Mouse (Mus musculus): ENCODE measurements at regions not wholly inside any gene's neighbourhood (a gene's known extent, or its start where the extent isn't known, plus 50 kb on each side); places are given as distances from the start of the nearest gene placed in this dataset.
"Not testable (repeated sequence)": the region's sequence is repeated elsewhere in the genome, so short reads cannot be mapped to it uniquely, and the experiment has no call there.

DNA sequence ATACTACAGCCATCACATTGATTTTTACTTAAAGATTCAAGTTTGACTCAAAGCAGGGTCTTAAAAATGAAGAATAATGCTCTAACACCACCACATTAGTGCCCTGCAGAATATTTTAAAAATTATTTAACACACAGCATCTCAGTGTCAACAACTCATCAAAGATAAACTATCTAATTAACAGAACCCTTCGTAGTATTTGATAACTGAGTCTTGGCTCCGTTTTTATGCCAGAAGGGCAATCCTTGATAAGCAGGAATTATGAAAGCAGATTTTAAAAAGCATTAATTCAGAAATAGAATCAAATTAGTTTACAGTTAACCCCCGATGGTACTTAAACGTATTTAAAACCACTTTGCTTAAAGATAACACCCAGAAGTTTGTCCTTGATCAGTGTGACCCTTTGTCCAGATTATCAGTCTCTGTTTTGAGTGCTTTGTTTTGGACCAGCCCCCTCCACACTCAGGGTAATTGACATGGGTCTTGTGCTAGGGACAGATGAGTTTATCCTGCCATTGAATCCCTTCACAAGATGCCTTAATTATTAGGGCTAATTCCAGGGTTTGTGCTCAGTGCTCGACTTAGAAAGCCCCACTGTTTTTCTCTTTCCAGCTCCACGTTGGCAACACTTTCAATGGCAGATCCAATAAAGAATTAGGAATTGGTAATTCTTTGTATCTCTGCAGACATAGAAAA, 69.4 kb upstream of the Dph6 start:
- no peak for DNase-seq

DNA sequence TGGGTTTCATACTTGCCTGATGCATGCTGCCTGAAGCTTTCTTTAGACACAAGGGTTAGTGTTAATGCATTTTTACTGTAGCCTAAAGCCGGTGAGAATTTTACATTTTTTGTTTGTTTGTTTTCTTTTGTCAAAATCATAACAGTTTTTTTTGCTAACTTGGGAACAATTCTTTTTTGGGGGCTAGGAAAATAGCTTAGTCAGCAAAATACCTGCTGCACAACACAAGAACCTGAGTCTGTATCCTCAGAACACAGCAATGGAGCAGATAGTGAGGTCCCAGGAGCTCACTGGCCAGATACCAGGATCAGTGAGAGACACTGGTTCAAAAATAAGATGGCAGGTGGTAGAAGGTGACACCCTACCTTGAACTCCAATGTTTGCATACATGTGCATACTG, 72.4 kb upstream of the Dph6 start:
- DNase-seq, result no peak

DNA sequence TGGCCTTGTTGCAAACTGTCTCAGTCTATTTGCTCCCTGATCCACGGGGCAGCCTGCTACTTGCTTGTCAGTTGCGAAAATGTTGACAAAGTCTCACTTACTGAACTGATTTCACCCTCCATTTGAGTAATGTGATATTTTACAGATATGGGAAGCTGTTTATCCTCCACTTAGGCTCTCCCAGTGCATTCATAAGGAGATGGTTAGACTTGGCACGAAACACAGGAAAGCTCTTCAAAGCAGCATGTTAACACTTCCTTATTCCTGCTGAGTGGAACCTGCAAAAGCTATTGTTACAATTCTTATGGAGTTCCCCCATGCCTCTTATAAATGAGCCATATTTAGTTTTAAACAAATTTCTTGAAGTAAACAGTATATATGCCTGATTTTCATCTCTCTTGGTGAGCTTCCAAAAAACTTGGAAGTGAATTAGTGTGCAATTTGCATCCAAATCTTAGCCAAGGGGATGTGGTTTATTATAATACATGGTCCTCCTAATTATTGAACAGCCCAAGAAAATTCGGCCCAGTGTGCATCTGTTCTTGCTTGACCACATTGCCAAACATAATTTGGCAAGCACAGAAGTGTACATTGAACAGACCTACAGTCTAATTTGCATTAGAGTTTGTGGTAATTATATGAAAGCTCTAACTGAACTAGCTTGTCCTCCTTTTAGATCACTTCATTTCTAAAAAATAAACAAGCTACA, 80.3 kb upstream of the Dph6 start:
- peak; percentile 29 for DNase-seq

GRCm38 (mm10) chr2:114739421-114740212, 84.9 kb upstream of the Dph6 start:
- DNase-seq, result no peak

- no peak for DNase-seq
These were observed 108.5 kb upstream of the Dph6 start for GRCm38 (mm10) chr2:114763276-114763675.

- DNase-seq, result not testable (repeated sequence)
These were observed 119.0 kb upstream of the Dph6 start for GRCm38 (mm10) chr2:114773723-114774122.

GRCm38 (mm10) chr2:114774278-114774677, 119.5 kb upstream of the Dph6 start:
- DNase-seq, result no peak

DNA sequence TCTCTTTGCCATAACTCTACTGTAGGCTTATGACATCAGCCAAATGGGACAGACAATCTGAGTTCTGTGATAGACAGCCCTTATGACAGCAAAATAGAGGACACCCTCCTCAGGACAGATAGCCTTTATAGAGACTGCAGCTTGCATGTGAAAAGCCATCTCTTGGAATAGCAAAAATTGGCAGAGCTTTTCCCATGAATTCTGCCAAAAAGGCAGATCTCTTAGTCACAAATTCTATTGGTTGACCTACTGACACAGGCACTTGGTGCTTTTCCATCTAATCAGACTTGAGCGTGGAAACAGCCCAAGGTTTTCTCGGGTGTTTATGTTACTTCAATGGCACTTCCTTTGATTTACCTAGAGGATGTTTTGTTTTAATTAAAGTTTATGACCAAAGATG, 120.8 kb upstream of the Dph6 start:
- peak; percentile 36 for DNase-seq

DNA sequence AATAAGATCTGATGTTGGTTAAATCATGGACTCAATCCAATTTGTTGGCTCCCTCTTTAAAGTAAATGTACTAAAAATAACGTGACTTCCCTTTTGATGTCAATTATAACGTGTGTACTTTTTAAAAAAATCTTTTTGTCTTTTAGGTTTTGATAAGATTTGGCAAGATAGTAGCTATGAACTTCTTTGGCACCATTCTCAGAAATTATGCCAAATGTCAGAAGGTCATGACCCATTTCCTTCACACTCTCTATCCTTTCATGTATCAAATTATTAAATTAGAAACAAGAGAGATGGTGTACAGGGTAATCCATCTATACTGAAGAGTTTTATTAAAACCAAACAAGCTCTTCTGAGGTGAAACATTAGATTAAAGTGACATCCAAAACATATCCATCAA, 121.4 kb upstream of the Dph6 start:
- DNase-seq, result no peak

DNA sequence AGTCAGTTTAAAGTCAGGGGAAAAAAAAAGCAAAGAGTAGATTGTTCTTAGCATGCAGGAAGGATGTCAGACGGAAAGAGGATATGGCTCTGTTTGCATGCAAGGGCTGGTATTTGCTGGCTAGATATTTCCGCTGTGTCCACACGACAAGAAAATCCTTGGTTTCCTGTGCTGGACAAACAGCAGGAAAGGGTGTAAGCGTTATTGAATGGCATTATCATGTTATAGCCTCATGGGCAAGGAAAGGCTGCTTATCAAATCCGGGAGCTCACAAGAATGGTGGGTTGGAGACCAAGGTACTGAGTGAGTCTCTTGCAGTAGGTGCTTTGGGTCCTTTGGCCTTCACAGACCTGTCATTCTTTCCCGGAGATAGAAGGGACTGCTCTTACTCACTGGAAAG, 127.7 kb upstream of the Dph6 start:
- DNase-seq, result peak; percentile 72

DNA sequence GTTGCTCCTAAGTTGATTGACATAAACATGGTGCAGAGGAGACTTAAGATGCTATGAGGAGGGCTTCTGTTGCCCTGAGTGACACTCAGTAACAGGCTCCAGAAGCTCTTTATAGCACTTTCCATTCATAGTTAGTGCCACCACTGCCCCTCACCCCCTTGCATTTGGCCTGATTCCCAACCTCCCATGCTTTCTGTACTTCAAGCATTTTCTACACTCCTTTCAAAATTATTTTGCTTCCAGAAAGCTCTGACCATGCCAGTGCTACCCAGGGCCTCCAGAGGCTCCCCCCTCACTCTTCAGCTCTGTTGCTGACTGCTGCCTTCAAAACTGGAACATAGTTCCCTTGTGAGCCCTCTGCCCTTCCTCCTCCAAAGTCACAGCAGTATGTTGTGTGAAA, 129.4 kb upstream of the Dph6 start:
- DNase-seq, result no peak

DNA sequence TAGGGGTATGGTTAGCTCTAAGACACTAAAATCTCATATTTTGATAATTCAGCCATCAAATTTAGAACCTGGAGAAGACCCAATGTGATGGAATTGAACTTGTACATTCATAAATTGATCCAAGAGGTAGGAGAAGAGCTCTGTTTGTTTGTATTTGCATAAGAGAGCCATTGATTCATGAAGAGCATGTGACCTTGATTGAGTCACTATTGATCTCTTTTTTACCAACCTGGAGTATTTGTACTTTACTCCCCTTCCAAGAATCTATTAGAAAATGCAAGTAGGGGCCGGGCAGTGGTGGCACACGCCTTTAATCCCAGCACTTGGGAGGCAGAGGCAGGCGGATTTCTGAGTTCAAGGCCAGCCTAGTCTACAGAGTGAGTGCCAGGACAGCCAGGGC, 133.5 kb upstream of the Dph6 start:
- no peak for DNase-seq

DNA sequence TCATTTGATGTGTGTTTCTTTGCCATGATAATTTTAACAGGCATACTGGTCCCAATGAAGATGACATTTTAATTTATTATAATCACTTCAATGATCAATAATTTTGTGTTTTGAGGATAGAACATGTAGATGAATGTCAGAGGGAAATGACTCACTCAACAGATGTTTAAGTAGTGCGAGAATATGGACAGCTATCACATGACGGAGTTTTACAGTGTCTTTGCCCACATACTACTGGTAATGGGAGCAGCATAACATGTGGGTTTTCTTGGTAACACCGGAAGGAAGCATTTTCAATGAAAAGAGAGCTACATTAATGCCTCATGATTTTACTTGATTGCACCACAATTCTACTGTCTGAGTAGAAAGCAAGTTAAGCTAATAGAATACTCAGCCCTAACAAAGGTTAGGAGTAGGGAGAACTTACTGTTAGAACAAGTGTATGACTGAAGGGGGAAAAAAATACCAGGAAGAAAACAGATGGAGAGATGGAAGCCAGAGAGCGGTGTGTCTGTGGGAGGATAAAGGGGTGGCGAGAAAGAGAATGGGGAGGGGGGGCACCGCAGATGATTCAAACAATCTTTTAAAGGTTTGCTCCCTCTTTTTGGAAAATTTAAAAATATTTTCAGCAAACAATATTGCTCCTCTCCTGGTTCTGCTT, 142.0 kb upstream of the Dph6 start:
- DNase-seq, result no peak

- DNase-seq, result no peak
These were observed 142.5 kb upstream of the Dph6 start for GRCm38 (mm10) chr2:114797291-114797650.

GRCm38 (mm10) chr2:114803241-114803640, 148.5 kb upstream of the Dph6 start:
- peak; percentile 52 for DNase-seq

DNA sequence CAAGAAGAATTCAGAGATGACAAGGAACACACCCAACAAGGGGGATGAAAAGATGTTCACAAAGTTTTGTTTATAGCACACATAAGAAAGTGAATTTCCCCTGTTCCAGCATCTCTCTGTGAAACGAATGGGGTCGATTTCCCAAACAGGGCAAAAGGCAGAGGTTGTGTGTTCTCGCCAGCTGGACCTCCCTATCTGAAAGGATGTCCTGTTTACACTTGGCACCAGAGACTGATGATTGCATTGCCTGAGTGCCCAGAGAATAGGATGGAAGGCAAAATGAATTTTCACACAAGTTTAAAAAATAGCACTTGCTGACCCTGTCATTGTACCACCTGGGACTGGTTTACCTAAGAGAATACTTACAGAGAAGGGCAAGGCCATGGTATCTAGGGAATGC, 149.2 kb upstream of the Dph6 start:
- DNase-seq, result peak; percentile 78

GRCm38 (mm10) chr2:114805436-114806047, 150.8 kb upstream of the Dph6 start:
- no peak for DNase-seq

DNA sequence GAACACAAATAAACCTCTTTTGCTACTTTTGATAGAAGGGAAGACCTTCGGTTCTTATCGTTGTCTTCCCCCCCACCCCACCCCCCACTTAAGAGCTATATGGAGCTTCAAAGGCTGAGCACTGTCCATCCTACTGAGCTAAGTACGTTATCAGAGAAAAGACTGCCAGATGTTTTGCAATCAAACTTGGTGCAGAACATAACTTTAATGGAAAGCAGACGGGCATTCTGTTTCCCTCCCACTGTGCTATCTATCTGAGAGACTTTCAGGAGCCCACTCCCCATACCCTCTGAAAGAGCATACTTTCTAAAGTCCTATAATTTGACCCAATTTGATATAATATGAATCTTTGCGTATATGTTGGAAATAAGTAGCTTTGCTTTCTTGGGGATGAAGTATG, 153.3 kb upstream of the Dph6 start:
- no peak for DNase-seq

DNA sequence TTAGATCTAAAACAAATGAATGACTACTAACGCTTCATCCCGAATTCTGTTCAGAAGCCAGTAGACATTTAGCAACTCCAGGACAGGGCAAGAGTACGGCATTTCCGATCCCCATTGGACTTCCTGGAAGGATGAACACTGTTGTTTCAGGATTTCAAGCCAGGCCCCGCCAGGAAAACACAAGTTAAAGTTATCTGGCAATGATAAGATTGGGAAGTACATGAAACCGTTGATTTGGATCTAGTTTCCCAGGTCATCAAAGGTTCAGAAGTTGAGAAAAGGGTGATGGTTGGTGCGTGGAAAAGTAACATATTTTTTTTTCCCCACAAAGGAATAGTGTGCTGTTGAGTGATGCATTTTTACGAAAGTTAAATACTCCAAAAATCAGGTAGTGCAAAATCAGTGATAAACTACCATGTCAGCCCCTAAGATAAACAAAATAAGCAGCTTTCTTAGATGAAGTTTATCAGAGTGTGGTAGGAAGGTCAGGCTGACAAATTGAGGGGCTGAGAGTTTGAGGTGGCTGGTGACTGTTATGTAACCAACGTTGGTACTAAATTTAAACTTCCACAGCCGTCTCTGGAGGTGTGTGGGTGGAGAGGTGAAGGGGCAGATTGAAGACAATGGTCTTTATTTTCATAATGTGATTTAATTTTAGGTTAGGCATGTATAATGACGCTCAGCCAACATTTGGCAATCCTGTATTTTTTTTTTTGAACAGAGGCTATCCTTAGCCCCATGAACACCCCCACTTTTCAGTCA, 157.6 kb upstream of the Dph6 start:
- peak; percentile 39 for DNase-seq

DNA sequence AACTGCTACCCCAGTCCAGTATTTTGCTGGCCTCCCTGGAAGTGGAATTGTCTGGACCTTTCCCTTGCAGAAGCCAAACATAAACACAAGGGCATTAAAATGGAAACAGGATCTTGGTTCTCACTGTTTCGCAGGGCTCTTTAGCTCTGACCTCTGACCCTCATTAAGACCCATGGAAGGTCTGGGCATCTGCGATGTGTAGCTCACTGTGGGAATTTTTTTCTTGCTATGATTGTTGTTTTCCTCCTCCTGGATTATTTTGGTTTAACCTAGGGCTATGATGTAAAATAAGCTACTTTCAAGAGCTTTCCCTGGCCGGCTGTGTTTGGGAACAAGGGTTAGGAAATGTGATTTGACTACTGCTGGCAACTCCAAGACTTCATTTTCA, 158.1 kb upstream of the Dph6 start:
- no peak for DNase-seq

GRCm38 (mm10) chr2:114822657-114823056, 167.9 kb upstream of the Dph6 start:
- no peak for DNase-seq

DNA sequence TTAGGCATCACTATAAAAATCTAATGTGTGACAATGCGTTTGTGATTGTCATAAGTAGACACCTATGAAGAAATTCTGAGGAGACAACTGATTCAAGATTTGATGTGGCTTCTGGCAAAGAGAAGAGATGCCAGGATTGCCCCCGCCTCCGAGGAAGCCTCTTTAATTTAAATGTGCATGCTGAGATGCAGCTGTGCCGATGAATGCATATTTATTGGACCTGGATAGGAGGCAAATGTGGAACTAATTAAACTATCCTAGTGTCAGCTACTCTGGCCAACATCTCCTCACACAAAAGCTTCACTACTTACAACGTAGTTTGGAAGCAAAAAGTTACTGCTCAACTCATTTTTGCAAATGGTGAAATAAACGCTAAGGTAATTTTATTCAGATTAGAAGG, 173.4 kb upstream of the Dph6 start:
- no peak for DNase-seq
